Mouse (Mus musculus) left cerebral cortex, postnatal 25 days (tissue): ENCODE results near the gene Gm8212. TPM values are rescaled to one million over a fixed set of nuclear protein-coding genes. Genes with fewer than 3 reads are reported as not detected.
"Not testable (repeated sequence)": the region's sequence is repeated elsewhere in the genome, so short reads cannot be mapped to it uniquely, and the experiment has no call there.

Source experiments
- DNase-seq, 2 experiments: peaks; one replicate each; pipeline ENCODE4 v3.0.0; 2022; ENCODE audit warnings: low spot score in 2 of 2, mixed read lengths in 1 of 2
- intact Hi-C: fragments of 180-260 bp; cut with DNase I; formaldehyde crosslinking; loops from one replicate; pipeline ENCODE4 v1.15.1; 2025
- total RNA-seq, 2 experiments: library from RNA; stranded (reverse); gene quantifications; 2 replicates each; pipeline ENCODE4 v1.2.3; 2021

Gm8212 gene
- not detected for total RNA-seq

DNA sequence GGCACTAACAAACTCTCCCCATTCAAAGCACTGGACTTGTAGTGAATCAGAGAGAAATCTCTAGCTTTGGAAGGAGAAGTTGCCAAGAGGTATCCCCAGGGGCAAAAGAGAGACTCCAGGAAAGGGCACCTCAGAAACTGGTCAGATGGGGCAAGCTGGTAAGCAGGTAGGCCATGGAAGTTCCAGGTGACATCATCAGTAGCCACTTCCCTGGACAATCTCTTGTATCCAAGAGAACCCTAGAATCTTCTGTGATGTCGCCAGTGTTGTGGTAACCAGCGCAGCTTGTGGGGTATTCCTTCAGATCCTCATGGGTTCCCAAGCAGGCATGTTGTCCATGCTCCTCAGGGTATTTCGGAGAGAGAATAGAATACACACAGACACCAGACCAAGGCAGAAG, at the start of gene Gm8212:
Gm8212 (plus strand) TSS at position 301 of the 400 bp plus-strand sequence.
- DNase-seq, intact Hi-C loops: not testable (repeated sequence)

GRCm38 (mm10) chr14:44213154-44213553, 15.7 kb downstream of the Gm8212 start, which contains the start of gene 4930503E14Rik:
Gene 4930503E14Rik (minus strand): TSS chr14:44213254.
- intact Hi-C loops: not testable (repeated sequence)

GRCm38 (mm10) chr14:44248039-44248438, 50.6 kb downstream of the Gm8212 start:
- intact Hi-C loops: no loop called here
- no peak for DNase-seq

More at GRCm38 (mm10) chr14:44213154-44213553, 15.7 kb downstream of the Gm8212 start, which contains the start of gene 4930503E14Rik:
- DNase-seq: not testable (repeated sequence)

Other genes starting within 250 kb of the Gm8212 start
- gene Ang5, start 240.6 kb upstream of the Gm8212 start, total RNA-seq: not detected
- gene Ang6, start 195.4 kb upstream of the Gm8212 start, total RNA-seq: not detected
- not detected for gene Ear2, start 95.0 kb upstream of the Gm8212 start, total RNA-seq
- gene Gm3327, start 73.8 kb upstream of the Gm8212 start, total RNA-seq: not detected
- under 1 TPM; 0.30 to 0.50 TPM for gene 4930503E14Rik, start 15.6 kb downstream of the Gm8212 start, total RNA-seq
- not detected for gene Gm8220, start 87.9 kb downstream of the Gm8212 start, total RNA-seq
- not detected for gene Gm5930, start 140.9 kb downstream of the Gm8212 start, total RNA-seq
- gene Gm8229, start 167.7 kb downstream of the Gm8212 start, total RNA-seq: not detected
- gene Gm3371, start 213.0 kb downstream of the Gm8212 start, total RNA-seq: not detected
- not detected for gene Gm8232, start 236.0 kb downstream of the Gm8212 start, total RNA-seq